Mouse (Mus musculus) T-helper 17 cell (primary cell): ENCODE measurements at regions not wholly inside any gene's neighbourhood (a gene's known extent, or its start where the extent isn't known, plus 50 kb on each side); places are given as distances from the start of the nearest gene placed in this dataset.

Source experiments
- in situ Hi-C, 2 experiments: fragments of 300-600 bp; cut with MboI, MseI; formaldehyde crosslinking; loops; 1 replicate in 1 of 2; 2 replicates in 1 of 2; pipeline ENCODE4 v1.15.1; 2025; ENCODE audit warnings: high pct_unique_total_duplicates in 2 of 2

DNA sequence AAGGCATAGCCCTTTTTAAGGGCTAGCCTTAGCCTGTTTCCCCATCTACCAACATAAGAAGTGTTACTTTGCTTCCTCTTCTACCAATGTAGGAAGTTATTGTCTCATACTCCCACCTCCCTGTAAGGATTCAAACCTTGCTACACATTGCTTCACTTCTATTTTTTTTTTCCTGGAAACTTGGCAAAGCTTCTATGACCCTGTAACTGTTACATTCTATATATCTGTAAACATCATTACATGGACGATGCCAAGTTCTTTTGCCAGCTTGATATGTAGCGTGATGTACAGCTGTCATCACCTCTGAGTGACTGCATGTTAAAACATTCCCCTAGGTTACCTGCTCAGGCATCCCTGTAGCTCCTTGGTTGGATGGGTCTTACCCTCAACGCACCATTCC lies 114.1 kb upstream of the Pbx1 start:
- in situ Hi-C loops: no loop called here

DNA sequence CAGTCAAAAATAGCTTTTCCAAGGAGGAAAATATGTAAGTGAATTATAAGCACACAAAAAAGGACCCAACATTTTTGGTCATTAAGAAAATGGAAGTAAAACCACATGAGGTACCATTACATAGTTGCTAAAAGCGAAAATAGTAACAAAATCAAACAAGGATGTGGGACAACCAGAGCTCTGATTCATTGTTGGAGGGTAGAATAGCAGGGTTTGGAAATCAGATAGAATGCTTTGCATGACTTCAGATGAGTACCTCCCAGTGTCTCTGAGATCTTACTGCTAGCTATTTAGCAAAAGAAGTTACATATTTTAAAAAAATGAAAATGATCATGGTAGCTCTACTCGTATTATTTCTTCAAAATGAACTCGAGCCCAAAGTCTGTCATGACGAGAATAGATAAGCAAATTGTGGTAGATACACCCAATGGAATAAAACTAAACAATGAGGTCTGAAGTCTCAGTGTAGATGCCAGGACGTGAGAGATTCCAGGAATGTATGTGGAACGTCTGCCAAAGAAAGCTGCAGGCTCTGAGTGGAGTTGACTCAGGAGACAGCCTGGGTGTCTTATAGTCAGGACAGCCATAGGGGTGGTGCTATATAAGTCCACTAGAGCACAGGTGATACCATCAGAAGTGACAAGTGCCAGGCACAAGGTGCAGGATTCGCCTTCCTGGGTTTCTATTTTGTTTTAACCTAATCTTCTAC lies 113.2 kb upstream of the Pbx1 start:
- in situ Hi-C loops: no loop called here

DNA sequence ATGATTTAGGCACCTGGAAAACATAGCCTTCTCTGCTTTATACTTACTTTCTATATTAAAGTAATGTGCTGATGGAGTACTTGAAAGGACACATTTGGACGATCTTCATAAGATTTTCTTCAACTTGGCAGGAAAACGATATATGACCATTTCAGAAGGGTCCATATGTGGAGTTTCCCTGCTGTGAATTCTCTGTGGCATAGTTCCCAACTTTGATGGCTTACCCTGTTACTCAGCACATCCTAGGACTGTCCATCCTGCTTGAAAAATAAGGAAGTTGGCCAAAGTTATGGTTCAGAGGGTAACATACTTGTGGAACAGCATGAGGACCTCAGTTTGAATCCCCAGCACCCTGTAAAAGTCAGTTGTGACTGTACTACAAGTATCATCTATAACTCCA lies 109.2 kb upstream of the Pbx1 start:
- in situ Hi-C loops: no loop called here

DNA sequence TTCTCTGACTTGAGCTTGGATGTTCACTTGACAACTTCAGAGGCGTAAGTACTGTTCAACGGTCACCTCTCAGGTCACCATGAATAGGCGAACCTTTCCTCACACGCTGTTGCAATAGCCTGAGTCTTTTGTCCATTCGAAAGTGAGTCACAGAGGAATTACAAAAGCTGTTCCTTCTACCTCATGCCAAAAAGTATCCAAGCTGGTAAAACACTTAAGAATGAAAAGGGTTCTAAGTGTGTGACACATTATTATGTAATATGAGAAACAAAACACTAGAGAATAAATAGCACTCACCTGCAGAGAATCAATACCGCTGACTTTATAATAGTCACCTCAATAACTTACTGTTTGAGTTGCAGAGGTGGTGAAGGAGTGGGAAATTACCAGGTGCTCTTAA lies 86.0 kb upstream of the Pbx1 start:
- in situ Hi-C loops: no loop called here

DNA sequence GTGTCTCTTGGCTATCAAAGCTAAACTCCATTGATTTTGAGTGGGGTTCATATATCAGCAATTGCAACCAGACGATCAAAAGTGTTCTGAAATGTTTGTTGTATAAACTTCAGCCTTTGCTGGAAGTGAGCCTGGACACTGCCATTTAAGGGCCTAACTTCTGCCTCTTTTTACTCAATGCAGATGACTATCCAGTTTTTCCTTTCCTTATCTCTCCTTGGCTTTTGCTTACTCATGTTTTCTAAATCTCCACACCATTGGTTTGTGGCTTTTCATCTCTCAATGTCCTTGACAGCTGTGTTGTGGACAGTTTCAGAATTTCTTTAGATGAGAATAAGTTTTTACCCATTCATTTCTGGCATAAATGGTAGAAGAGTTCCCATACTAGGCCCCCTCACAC lies 74.3 kb upstream of the Pbx1 start:
- in situ Hi-C loops: no loop called here

DNA sequence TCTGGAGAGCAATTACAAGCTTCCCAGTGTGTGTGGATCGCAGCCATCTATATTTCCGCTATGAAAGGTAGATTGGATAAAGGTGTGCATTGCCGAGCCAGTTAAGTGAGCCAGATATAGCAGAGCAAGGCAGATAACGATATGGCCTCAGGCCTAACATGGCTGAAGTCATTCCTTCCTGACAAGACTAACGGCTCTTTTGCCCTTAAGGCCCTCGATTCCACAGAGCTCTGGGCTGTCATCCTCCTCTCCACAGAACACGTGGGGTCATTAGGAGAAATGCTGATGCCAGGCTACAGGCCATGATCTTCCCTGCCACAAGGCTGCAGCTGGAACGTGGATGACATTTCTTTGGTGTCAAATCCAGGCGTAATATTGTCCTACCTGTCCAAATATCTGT lies 72.7 kb upstream of the Pbx1 start:
- in situ Hi-C loops: no loop called here

DNA sequence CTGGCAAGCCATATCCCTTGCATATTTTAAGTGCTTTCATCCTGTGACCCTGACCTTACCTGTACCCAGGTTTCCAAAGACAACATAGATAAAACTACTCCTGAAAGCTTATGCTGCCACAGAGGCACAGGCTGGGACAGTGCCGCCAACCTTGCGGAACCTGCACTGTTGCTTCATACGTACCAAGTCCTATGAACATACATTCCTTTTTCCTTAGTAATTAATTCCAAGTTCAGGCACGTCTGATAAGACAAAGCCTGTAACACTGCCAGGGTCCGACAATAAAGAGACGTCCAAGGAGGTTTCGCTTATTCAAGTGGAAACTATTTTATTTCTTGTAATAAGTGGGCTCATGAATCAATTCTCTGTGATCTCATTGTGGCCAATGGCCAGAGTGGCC lies 70.2 kb upstream of the Pbx1 start:
- in situ Hi-C loops: no loop called here

DNA sequence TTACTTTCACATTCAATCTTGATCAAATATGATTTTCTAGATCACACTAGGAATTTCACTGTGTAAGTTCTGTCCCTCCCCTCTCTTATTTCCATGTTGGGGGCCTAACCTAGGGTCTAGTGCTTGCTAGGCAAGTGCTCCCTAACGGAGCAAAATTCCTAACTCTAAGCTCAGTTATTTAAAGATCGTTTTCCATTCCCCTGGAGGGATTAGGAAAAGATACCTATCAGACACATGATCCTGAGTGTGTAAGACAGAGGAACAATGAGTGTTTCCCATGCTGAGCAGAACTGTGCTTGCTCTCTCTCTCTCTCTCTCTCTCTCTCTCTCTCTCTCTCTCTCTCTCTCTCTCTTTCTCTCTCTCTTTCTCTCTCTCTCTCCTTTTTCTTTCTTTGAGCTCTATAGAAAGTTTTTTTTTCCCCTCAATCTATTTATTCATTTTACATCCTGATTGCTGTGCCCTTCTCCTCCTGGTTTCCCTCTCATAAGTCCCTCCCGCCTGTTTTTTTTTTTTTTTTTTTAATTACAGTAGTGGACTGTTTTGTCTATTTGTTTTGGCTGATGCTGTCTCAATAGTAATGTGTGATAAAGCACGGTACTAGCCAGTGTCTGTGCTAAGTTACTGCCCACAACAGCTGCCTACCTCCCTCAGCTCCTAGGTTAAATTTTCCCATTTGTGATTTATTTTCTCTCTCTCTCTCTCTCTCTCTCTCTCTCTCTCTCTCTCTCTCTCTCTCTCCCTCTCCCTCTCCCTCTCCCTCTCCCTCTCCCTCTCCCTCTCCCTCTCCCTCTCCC lies 69.5 kb upstream of the Pbx1 start:
- in situ Hi-C loops: no loop called here

DNA sequence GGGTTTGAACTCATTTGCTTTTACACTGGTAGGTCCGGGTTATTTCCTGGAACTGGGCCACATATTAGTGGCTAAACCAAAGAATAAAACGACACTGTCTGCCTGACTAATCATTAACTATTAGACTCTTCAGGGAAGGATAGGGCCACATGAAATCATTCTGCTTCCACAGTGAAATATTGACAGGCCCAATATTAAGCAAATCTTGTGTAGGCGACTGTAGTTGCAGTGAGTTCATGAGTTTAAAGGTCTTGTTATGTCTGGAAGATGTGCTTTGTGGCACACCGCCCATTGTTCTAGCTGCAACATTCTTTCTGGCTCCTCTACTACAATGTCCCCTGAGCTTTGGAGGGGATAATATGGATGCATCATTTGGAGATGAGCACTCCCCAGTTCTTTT lies 65.7 kb upstream of the Pbx1 start:
- in situ Hi-C loops: no loop called here

DNA sequence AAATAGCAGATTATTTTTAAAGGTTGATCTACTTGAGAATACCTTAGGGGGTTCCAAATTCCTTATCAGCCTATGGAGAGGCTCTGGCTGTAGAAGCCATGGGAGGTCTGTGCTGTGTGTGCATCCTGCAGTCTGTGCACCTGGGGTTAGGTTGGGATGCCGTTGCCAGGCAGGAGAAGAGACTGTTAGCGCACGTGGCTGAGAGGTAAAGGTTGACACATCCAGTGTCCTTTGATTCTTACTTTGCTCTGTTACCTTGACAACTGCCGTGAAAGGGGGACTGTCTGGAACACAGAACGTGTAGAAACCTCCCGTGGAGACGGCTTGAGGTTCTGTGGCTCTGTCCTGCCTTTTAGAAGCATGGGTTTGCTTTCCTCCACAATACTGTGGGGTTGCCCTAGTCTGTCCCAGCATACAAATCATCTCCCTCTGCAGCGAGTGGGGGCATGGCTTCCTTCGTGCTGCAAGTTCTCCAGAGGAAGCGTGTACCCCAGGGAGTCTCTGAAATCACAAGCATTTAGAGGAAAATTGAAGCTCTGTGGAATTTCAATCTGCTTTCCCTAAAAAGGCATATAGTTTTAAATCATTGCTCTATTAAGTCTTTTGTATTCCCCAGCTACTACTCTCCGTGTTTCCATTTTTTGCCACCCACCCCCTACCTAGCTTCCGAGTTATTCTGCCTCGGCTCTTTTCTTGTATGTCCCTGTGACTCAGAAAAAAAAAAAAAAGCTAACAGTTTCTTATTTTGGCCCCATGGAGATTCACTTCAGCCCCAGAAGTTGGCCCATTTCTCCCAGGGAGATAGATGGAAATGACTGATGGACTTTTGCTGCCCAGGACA lies 63.8 kb upstream of the Pbx1 start:
- in situ Hi-C loops: no loop called here

DNA sequence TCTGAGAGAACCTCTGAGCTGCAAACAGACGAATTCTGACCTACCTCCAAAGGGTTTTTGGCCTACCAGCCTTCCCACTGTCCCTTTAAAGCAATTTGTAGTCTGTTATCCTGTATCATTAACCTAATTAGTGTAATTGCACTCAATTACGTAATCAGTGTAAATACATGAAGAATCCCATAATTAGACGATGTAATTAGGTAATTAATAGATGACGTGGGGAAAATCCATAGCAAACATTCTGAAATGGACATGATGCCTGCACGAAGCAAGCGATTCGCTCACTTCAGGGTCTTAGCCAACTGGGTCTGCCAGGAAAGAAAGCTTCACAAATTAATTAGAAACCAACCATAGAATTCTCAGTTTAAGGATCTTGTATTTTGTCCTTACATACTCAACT lies 55.4 kb upstream of the Pbx1 start:
- in situ Hi-C loops: no loop called here

DNA sequence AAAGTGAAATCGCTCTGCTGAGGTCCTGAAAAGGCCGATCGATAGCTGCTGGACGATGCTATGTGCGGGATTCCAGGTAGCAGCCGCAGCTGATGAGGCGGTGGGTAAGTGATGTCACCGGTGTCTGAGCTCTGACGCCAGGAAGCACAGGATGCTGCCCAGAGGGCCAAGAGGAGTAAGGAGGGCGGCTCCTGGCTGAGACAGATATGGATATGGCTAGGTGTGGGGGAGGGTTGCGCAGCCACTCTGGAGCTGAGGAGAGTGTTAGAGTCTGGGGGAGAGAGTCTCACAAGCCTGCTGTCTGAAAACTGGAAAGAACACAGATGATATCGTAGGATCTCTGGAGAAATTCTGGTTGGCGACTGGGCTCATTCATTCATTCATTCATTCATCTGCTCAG lies 51.6 kb upstream of the Pbx1 start:
- in situ Hi-C loops: no loop called here
